Mouse (Mus musculus) heart, postnatal 0 days (tissue): Measurements from ENCODE around the gene Zranb1. TPM values are rescaled to one million over a fixed set of nuclear protein-coding genes. Genes with fewer than 3 reads are reported as not detected.

Experiments
- ATAC-seq: fragments of 200-750 bp; cut with Nextera tagmentation; 2 replicates; pipeline ENCODE4 v1.8.0; 2017; ENCODE audit warnings: low read depth, moderate number of reproducible peaks, moderate library complexity; ENCODE audit not compliant: insufficient read depth
- DNase-seq: peaks from one replicate; pipeline ENCODE4 v3.0.0-alpha.2; 2016; ENCODE audit warnings: low spot score
- H3K27ac ChIP-seq: fragments of 300-500 bp; sonication (generic); 2 replicates; pipeline ENCODE4 v1.5.1; 2014; ENCODE audit warnings: low read depth, mild to moderate bottlenecking
- H3K27me3 ChIP-seq: fragments of 300-500 bp; sonication (generic); 2 replicates; pipeline ENCODE4 v1.6.1; 2014; ENCODE audit warnings: low read length, mixed read lengths; ENCODE audit not compliant: control insufficient read depth, insufficient read depth
- H3K36me3 ChIP-seq: fragments of 300-500 bp; sonication (generic); replicated peaks from 2 replicates; pipeline ENCODE4 v1.6.1; 2014; ENCODE audit warnings: low read length, mixed read lengths; ENCODE audit not compliant: control insufficient read depth, insufficient read depth
- H3K4me1 ChIP-seq: fragments of 300-500 bp; sonication (generic); 2 replicates; pipeline ENCODE4 v1.6.1; 2014; ENCODE audit warnings: antibody characterized with exemption; ENCODE audit not compliant: control insufficient read depth, insufficient read depth
- H3K4me2 ChIP-seq: fragments of 300-500 bp; sonication (generic); 2 replicates; pipeline ENCODE4 v1.6.1; 2014; ENCODE audit warnings: low read depth, mild to moderate bottlenecking, low read length, moderate library complexity
- H3K4me3 ChIP-seq: fragments of 300-500 bp; sonication (generic); 2 replicates; pipeline ENCODE4 v1.5.1; 2014; ENCODE audit warnings: low read depth, low read length
- H3K9ac ChIP-seq: fragments of 300-500 bp; sonication (generic); replicated peaks from 2 replicates; pipeline ENCODE4 v1.6.1; 2014; ENCODE audit warnings: low read depth, low read length, mixed read lengths
- H3K9me3 ChIP-seq: fragments of 300-500 bp; sonication (generic); replicated peaks from 2 replicates; pipeline ENCODE4 v1.6.1; 2016; ENCODE audit warnings: low read length; ENCODE audit not compliant: control insufficient read depth
- CTCF ChIP-seq: IDR thresholded peaks from 2 replicates; pipeline ENCODE4 v1.5.1; 2016; ENCODE audit warnings: antibody characterized with exemption, control low read depth, low read depth
- EP300 ChIP-seq: IDR thresholded peaks from 2 replicates; pipeline ENCODE4 v1.6.1; 2016; ENCODE audit warnings: antibody characterized with exemption, low read depth
- WGBS: fragments of 180-500 bp; shearing (Covaris S2); extraction: QIAGEN DNeasy Blood & Tissue Kit; methylation state at CpG from one replicate; pipeline ENCODE4 v1.1.7; 2014; 5-methylcytosine and 5-hydroxymethylcytosine counted together
- polyA plus RNA-seq: library from polyadenylated mRNA; unstranded; fragments of >200 nt; fragmentation: Nextera tagmentation; extraction: Ambion mirVana; gene quantifications from 2 replicates; pipeline ENCODE4 v1.2.1, GENCODE M21; 2015
- total RNA-seq: library from RNA; depleted of rRNA; stranded (reverse); fragments of >200 nt; gene quantifications from 2 replicates; pipeline ENCODE4 v1.2.3, GENCODE M21; 2014; ENCODE audit warnings: low replicate concordance

Zranb1 gene
- total and polyA plus RNA-seq, 2 experiments from 2014 or later: 9.9 to 49.6 TPM

DNA sequence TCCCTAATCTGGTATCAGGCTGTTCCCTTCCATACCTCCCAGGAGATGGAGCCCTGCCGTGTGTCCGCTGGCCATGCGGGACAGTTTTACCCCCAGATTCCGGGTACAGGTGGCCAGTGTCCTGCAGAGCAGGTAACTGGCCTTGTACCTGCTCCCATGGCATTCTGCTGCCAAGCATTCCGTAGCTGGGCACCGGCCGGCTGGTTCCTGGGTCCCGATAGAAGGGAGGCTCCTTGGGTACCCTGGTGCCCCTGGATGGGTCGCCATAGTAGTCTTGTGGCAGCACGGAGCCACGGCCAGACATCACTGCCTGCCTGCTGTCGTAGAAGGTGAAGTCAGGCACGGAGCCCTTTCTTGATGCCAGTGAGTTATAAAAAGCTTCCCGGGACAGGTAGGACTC is 83.7 kb downstream of the Zranb1 start:
- WGBS: 80% methylated on average over 14 of the region's 14 CpGs
- Histone ChIP-seq H3K4me3 (no peak overlapping the region), H3K4me2 (peak overlapping the region; percentile 35; the same call in 1 of the 2 replicates), H3K27ac (peak overlapping the region; percentile 81), H3K9ac (peak overlapping the region; percentile 46; the same call in 1 of the 2 replicates), H3K4me1 (peaks cover 65% of the 10 kb centered on the region), H3K9me3 (no peaks in the 10 kb centered on the region), H3K36me3 (peaks cover 7% of the 10 kb centered on the region; the same call in 1 of the 2 replicates), H3K27me3 (no peaks in the 10 kb centered on the region)
- ATAC-seq (no peak), DNase-seq (no peak)
- TF ChIP-seq CTCF: no peak

DNA sequence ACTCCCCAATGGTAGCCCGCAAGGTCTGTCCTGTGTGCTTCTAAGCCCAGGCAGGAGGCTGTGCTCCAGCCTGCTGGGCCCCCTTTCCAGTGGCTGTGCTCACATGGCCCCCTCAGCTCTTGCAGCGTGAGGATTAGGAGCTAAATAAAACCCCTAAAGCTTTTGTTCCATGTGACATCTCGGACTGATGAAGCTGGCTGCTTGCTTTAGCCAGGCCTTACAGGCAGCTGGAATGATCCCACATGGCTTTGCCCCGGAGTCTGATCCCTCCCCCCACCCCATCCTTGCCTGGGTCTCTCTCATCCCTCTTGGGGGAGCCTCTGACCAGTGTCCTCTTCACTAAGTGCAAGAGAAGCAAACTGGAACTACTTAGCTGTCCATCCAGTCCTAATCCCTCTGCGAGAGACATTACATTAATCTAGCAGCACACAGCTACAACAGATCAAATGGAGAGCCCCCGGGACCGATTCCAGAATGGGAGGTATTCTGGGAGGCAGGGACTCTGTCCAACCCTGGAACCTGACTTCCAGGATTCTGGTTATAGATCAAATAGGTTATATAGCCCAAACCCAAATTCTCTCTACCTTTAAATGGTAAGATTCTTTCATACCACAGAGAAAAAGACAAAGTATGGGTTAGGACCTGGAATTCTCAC is 84.6 kb downstream of the Zranb1 start:
- ATAC-seq: peak; percentile 40; the same call in 1 of the 2 replicates
- H3K4me2 ChIP-seq: peak overlapping the region; percentile 35
- DNase-seq: no peak
- H3K36me3 ChIP-seq: no peaks in the 10 kb centered on the region
- H3K27me3 ChIP-seq: no peaks in the 10 kb centered on the region
- WGBS: 26% methylated on average over 7 of the region's 7 CpGs
- H3K27ac ChIP-seq: peak overlapping the region; percentile 81
- peak overlapping the region; percentile 46 for H3K9ac ChIP-seq
- no peak for TF ChIP-seq EP300
- no peak for TF ChIP-seq CTCF
- no peak overlapping the region for H3K4me3 ChIP-seq
- H3K4me1 ChIP-seq: peaks cover 65% of the 10 kb centered on the region
- no peaks in the 10 kb centered on the region for H3K9me3 ChIP-seq

DNA sequence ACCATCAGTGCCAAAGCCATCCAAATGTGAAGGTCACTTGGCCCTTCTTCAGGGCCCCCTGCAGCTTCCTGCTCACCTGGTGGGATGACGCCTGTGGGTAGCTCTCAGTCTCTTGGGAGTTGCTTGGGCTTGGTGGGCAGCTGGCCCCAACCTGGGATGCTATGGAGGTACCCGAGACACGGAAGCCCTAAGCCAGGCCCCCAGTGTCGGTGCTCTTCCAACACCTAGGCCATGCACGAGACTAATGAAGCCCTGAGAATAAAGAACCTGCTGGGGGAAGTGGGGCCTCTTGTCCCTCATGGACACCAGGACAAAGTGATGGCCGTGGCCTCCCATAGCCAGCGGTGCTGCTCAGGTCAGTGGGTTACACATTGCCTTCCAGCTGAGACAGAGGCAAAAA is 88.0 kb downstream of the Zranb1 start:
- TF ChIP-seq EP300: no peak
- no peak for TF ChIP-seq CTCF
- no peaks in the 10 kb centered on the region for H3K36me3 ChIP-seq
- H3K4me1 ChIP-seq: peaks cover 41% of the 10 kb centered on the region
- H3K27ac ChIP-seq: peak overlapping the region; percentile 28; the same call in 1 of the 2 replicates
- no peak overlapping the region for H3K9ac ChIP-seq
- H3K9me3 ChIP-seq: no peaks in the 10 kb centered on the region
- DNase-seq (no peak), ATAC-seq (no peak)
- H3K4me2 ChIP-seq: no peak overlapping the region
- H3K27me3 ChIP-seq: no peaks in the 10 kb centered on the region
- no peak overlapping the region for H3K4me3 ChIP-seq
- WGBS: 77% methylated on average over 7 of the region's 7 CpGs

DNA sequence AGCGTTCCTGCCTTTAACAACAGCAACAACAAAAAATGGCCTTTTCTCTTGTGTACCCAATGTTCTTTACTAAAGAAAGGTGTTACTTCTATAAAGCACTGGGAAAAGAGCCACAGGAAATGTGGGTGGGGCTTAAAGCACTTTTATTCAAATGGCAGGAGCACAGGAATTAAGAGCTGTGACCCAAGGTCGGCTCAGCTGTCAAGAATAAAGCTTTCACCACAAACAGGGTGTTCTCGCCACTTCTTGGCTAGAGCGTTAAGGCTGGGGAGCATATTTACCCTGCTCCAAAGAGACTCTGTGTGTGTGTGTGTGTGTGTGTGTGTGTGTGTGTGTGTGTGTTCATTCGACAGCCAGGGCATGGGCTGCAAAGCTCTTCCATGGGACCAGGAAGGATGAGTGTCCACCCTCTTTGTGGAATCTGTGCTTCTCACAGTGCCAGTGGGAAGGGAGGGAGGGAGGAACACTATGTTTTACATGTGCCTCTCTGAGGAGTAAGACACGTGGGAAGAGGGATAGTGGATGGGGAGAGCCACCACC is 88.6 kb downstream of the Zranb1 start:
- Histone ChIP-seq H3K4me2 (no peak overlapping the region), H3K27ac (peak overlapping the region; percentile 28; the same call in 1 of the 2 replicates), H3K27me3 (no peaks in the 10 kb centered on the region), H3K36me3 (no peaks in the 10 kb centered on the region), H3K9me3 (no peaks in the 10 kb centered on the region), H3K9ac (no peak overlapping the region), H3K4me3 (no peak overlapping the region), H3K4me1 (peaks cover 42% of the 10 kb centered on the region)
- ATAC-seq (peak; percentile 45; the same call in 1 of the 2 replicates), DNase-seq (no peak)
- 32% methylated on average over 6 of the region's 6 CpGs for WGBS
- TF ChIP-seq EP300 (no peak), CTCF (no peak)

DNA sequence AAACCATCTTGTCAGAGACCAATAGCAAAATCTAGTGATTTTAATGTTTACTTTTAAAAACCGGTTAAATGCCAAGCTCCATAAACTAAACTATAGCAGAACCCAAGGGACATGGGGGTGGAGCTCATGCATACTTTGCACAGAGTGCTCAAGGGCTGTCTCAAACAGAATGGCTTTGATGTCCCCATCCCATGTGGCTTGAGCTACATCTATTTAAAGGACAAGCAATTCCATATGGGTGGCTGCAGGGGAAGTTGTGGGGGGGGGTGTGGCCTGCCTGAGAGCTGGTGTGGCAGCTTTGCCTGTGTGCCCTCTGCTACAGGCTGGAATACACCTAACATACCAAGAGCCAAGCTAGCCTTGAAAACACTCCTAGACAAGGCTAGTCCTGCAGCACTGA is 93.8 kb downstream of the Zranb1 start:
- TF ChIP-seq EP300 (no peak), CTCF (no peak)
- H3K9me3 ChIP-seq: no peaks in the 10 kb centered on the region
- ATAC-seq: peak; percentile 53
- no peaks in the 10 kb centered on the region for H3K36me3 ChIP-seq
- H3K4me1 ChIP-seq: peaks cover 20% of the 10 kb centered on the region
- H3K9ac ChIP-seq: no peak overlapping the region
- 53% methylated on average over 1 of the region's 1 CpGs for WGBS
- no peak overlapping the region for H3K27ac ChIP-seq
- no peak overlapping the region for H3K4me2 ChIP-seq
- DNase-seq: no peak
- no peak overlapping the region for H3K4me3 ChIP-seq
- H3K27me3 ChIP-seq: no peaks in the 10 kb centered on the region

DNA sequence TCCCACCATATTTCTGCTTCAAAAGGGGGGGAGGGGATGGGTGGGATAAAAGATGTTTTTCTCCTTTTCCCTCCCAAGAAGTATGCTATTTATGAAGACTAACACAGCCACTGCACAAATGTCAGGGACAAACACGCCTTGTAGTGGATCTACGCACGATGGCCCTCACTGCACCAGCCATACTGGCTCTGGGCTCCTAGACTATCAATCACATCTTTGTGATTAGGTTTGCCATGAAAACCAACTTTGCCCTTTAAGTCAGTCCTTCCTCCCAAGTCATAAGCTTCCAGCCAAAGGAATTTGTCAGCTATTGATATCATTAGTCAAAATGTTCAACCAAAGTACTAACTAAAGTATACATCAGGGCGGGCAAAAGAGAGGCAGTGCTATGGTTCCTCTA is 97.0 kb downstream of the Zranb1 start:
- Histone ChIP-seq H3K4me2 (no peak overlapping the region), H3K9me3 (no peaks in the 10 kb centered on the region), H3K27ac (no peak overlapping the region), H3K27me3 (no peaks in the 10 kb centered on the region), H3K4me1 (peaks cover 8% of the 10 kb centered on the region; the same call in 1 of the 2 replicates), H3K4me3 (no peak overlapping the region), H3K9ac (no peak overlapping the region), H3K36me3 (0 out of 2 replicates have a peak, but pooled peaks cover 6% of the 10 kb centered on the region)
- WGBS: 86% methylated on average over 4 of the region's 4 CpGs
- ATAC-seq (no peak), DNase-seq (no peak)
- TF ChIP-seq CTCF (no peak), EP300 (no peak)
